Mouse (Mus musculus) neural tube, embryonic 11.5 days (tissue): ENCODE results near the gene Phf13. TPM values are rescaled to one million over a fixed set of nuclear protein-coding genes. Genes with fewer than 3 reads are reported as not detected.

ENCODE experiments used
- ATAC-seq: fragments of 200-750 bp; cut with Nextera tagmentation; 2 replicates; pipeline ENCODE4 v1.8.0; 2017; ENCODE audit warnings: moderate number of reproducible peaks, mild to moderate bottlenecking, moderate TSS enrichment, moderate library complexity; ENCODE audit not compliant: insufficient read depth, low FRiP score, low TSS enrichment
- DNase-seq: peaks from one replicate; pipeline ENCODE4 v3.0.0-alpha.2; 2015; ENCODE audit warnings: low spot score
- H3K27ac ChIP-seq: fragments of 300-500 bp; sonication (generic); 2 replicates; pipeline ENCODE4 v1.5.1; 2014; ENCODE audit warnings: low read depth, mild to moderate bottlenecking, low read length
- H3K27me3 ChIP-seq: fragments of 300-500 bp; sonication (generic); 2 replicates; pipeline ENCODE4 v1.6.1; 2014; ENCODE audit warnings: mild to moderate bottlenecking, low read length, mixed read lengths; ENCODE audit not compliant: control insufficient read depth, insufficient read depth
- H3K36me3 ChIP-seq: fragments of 300-500 bp; sonication (generic); 2 replicates; pipeline ENCODE4 v1.6.1; 2014; ENCODE audit warnings: mild to moderate bottlenecking, low read length, moderate library complexity, mixed read lengths; ENCODE audit not compliant: control insufficient read depth, insufficient read depth
- H3K4me1 ChIP-seq: fragments of 300-500 bp; sonication (generic); 2 replicates; pipeline ENCODE4 v1.6.1; 2014; ENCODE audit warnings: low read length, mixed read lengths; ENCODE audit not compliant: control insufficient read depth, insufficient read depth
- H3K4me2 ChIP-seq: fragments of 300-500 bp; sonication (generic); 2 replicates; pipeline ENCODE4 v1.6.1; 2014; ENCODE audit warnings: low read depth, mild to moderate bottlenecking, moderate library complexity
- H3K4me3 ChIP-seq: fragments of 300-500 bp; sonication (generic); 2 replicates; pipeline ENCODE4 v1.5.1; 2014; ENCODE audit warnings: low read depth, low read length
- H3K9ac ChIP-seq: fragments of 300-500 bp; sonication (generic); 2 replicates; pipeline ENCODE4 v1.6.1; 2014; ENCODE audit warnings: mild to moderate bottlenecking, low read length
- H3K9me3 ChIP-seq: fragments of 300-500 bp; sonication (generic); 2 replicates; pipeline ENCODE4 v1.6.1; 2016; ENCODE audit warnings: low read length; ENCODE audit not compliant: control insufficient read depth
- WGBS: fragments of 180-500 bp; shearing (Covaris S2); extraction: QIAGEN DNeasy Blood & Tissue Kit; methylation state at CpG from one replicate; pipeline ENCODE4 v1.1.7; 2014; 5-methylcytosine and 5-hydroxymethylcytosine counted together
- polyA plus RNA-seq: library from polyadenylated mRNA; unstranded; fragments of >200 nt; fragmentation: Nextera tagmentation; extraction: Ambion mirVana; gene quantifications from 2 replicates; pipeline ENCODE4 v1.2.1, GENCODE M21; 2014

The Phf13 gene
- polyA plus RNA-seq, 1 experiment from 2014 or later = 28.8 TPM

- Histone ChIP-seq H3K4me2 (no peak overlapping the region), H3K9ac (no peak overlapping the region), H3K27ac (no peak overlapping the region), H3K9me3 (no peaks in the 10 kb centered on the region), H3K4me3 (no peak overlapping the region), H3K27me3 (no peaks in the 10 kb centered on the region), H3K4me1 (0 out of 2 replicates have a peak, but pooled peaks cover 3% of the 10 kb centered on the region), H3K36me3 (no peaks in the 10 kb centered on the region; the same call in 1 of the 2 replicates)
- no peak for ATAC-seq
- no peak for DNase-seq
- WGBS = 68% methylated on average over 4 of the region's 4 CpGs
These were observed 4.8 kb upstream of the Phf13 start for GRCm38 (mm10) chr4:152000906-152001305.

GRCm38 (mm10) chr4:151999481-151999880, 3.4 kb upstream of the Phf13 start:
- no peaks in the 10 kb centered on the region; the same call in 1 of the 2 replicates for H3K36me3 ChIP-seq
- DNase-seq (no peak), ATAC-seq (no peak)
- no peak overlapping the region for H3K9ac ChIP-seq
- H3K27ac ChIP-seq = no peak overlapping the region
- H3K4me1 ChIP-seq = peaks cover 3% of the 10 kb centered on the region; the same call in 1 of the 2 replicates
- H3K9me3 ChIP-seq = no peaks in the 10 kb centered on the region
- WGBS = 63% methylated on average over 3 of the region's 3 CpGs
- no peaks in the 10 kb centered on the region for H3K27me3 ChIP-seq
- no peak overlapping the region for H3K4me2 ChIP-seq
- no peak overlapping the region for H3K4me3 ChIP-seq

- Histone ChIP-seq H3K4me3 (no peak overlapping the region), H3K27ac (no peak overlapping the region), H3K36me3 (no peaks in the 10 kb centered on the region; the same call in 1 of the 2 replicates), H3K27me3 (no peaks in the 10 kb centered on the region), H3K4me2 (no peak overlapping the region), H3K9ac (no peak overlapping the region), H3K9me3 (no peaks in the 10 kb centered on the region), H3K4me1 (peaks cover 13% of the 10 kb centered on the region; the same call in 1 of the 2 replicates)
- WGBS = 78% methylated on average over 3 of the region's 3 CpGs
- DNase-seq = no peak
- ATAC-seq = no peak
These were observed 1.6 kb upstream of the Phf13 start for GRCm38 (mm10) chr4:151997701-151998100.

- H3K9me3 ChIP-seq = no peaks in the 10 kb centered on the region
- H3K36me3 ChIP-seq = peaks cover 2% of the 10 kb centered on the region; the same call in 1 of the 2 replicates
- peak overlapping the region; percentile 100 for H3K4me3 ChIP-seq
- ATAC-seq = no peak
- peak overlapping the region; percentile 80 for H3K9ac ChIP-seq
- peak overlapping the region; percentile 74 for H3K4me2 ChIP-seq
- no peaks in the 10 kb centered on the region for H3K27me3 ChIP-seq
- WGBS = 6% methylated on average over 13 of the region's 13 CpGs
- DNase-seq = no peak
- peak overlapping the region; percentile 82 for H3K27ac ChIP-seq
- peaks cover 13% of the 10 kb centered on the region; the same call in 1 of the 2 replicates for H3K4me1 ChIP-seq
These were observed 829 bp upstream of the Phf13 start for GRCm38 (mm10) chr4:151996951-151997222.

GRCm38 (mm10) chr4:151995371-151996172, 486 bp downstream of the Phf13 start:
- Histone ChIP-seq H3K4me2 (peak overlapping the region; percentile 88), H3K36me3 (peaks cover 13% of the 10 kb centered on the region), H3K27me3 (no peaks in the 10 kb centered on the region), H3K9me3 (no peaks in the 10 kb centered on the region), H3K4me1 (peaks cover 13% of the 10 kb centered on the region; the same call in 1 of the 2 replicates), H3K27ac (peak overlapping the region; percentile 60), H3K9ac (peak overlapping the region; percentile 85), H3K4me3 (peak overlapping the region; percentile 100)
- WGBS = under 1% methylated on average over 51 of the region's 111 CpGs
- ATAC-seq = peak; percentile 65; the same call in 1 of the 2 replicates
- no peak for DNase-seq

GRCm38 (mm10) chr4:151994228-151995171, 1.6 kb downstream of the Phf13 start:
- H3K4me1 ChIP-seq = peaks cover 13% of the 10 kb centered on the region; the same call in 1 of the 2 replicates
- peak overlapping the region; percentile 88 for H3K4me2 ChIP-seq
- peak overlapping the region; percentile 100 for H3K4me3 ChIP-seq
- no peaks in the 10 kb centered on the region for H3K27me3 ChIP-seq
- no peaks in the 10 kb centered on the region for H3K9me3 ChIP-seq
- ATAC-seq (no peak), DNase-seq (peak; percentile 57)
- peak overlapping the region; percentile 60; the same call in 1 of the 2 replicates for H3K27ac ChIP-seq
- WGBS = under 1% methylated on average over 57 of the region's 61 CpGs
- H3K36me3 ChIP-seq = peaks cover 14% of the 10 kb centered on the region
- peak overlapping the region; percentile 85 for H3K9ac ChIP-seq

- H3K9me3 ChIP-seq = no peaks in the 10 kb centered on the region
- WGBS = 92% methylated on average over 6 of the region's 6 CpGs
- no peak for ATAC-seq
- H3K27me3 ChIP-seq = no peaks in the 10 kb centered on the region
- H3K36me3 ChIP-seq = peaks cover 14% of the 10 kb centered on the region
- peaks cover 16% of the 10 kb centered on the region for H3K4me1 ChIP-seq
- no peak overlapping the region for H3K4me2 ChIP-seq
- no peak overlapping the region for H3K4me3 ChIP-seq
- DNase-seq = no peak
- H3K9ac ChIP-seq = no peak overlapping the region
- no peak overlapping the region for H3K27ac ChIP-seq
These were observed 3.0 kb downstream of the Phf13 start for GRCm38 (mm10) chr4:151993035-151993434.

GRCm38 (mm10) chr4:151992091-151992490, 4.0 kb downstream of the Phf13 start:
- H3K9me3 ChIP-seq = no peaks in the 10 kb centered on the region
- DNase-seq (no peak), ATAC-seq (no peak)
- H3K27me3 ChIP-seq = no peaks in the 10 kb centered on the region
- no peak overlapping the region for H3K27ac ChIP-seq
- H3K4me2 ChIP-seq = no peak overlapping the region
- H3K4me3 ChIP-seq = no peak overlapping the region
- peaks cover 19% of the 10 kb centered on the region for H3K4me1 ChIP-seq
- WGBS = 93% methylated on average over 9 of the region's 9 CpGs
- peaks cover 14% of the 10 kb centered on the region for H3K36me3 ChIP-seq
- no peak overlapping the region for H3K9ac ChIP-seq
